Mouse (Mus musculus): Measurements from ENCODE around the gene Gm17490. TPM values are rescaled to one million over a fixed set of nuclear protein-coding genes. Genes with fewer than 3 reads are reported as not detected.
"Not testable (repeated sequence)": the region's sequence is repeated elsewhere in the genome, so short reads cannot be mapped to it uniquely, and the experiment has no call there.

Gene Gm17490
- polyA plus RNA-seq, 1 experiment from 2014 or later = not detected

- ATAC-seq (replicated peaks) = no peak
- Histone ChIP-seq H3K27ac (replicated peaks) (no peak overlapping the region), H3K4me2 (replicated peaks) (no peak overlapping the region), H3K9ac (replicated peaks) (no peak overlapping the region), H3K9me3 (no peaks in the 10 kb centered on the region), H3K27me3 (no peaks in the 10 kb centered on the region), H3K4me3 (no peak overlapping the region), H3K36me3 (no peaks in the 10 kb centered on the region), H3K4me1 (no peaks in the 10 kb centered on the region)
- 81% methylated on average over 2 of the region's 2 CpGs for WGBS
Measured at GRCm38 (mm10) chr2:11619598-11619997, 6.5 kb downstream of the Gm17490 start.

GRCm38 (mm10) chr2:11616846-11617245 is 9.2 kb downstream of the Gm17490 start:
- WGBS = 91% methylated on average over 9 of the region's 9 CpGs
- H3K9me3 ChIP-seq = no peaks in the 10 kb centered on the region
- no peak overlapping the region for H3K27ac ChIP-seq (replicated peaks)
- no peak overlapping the region for H3K9ac ChIP-seq (replicated peaks)
- H3K4me1 ChIP-seq = no peaks in the 10 kb centered on the region
- no peak overlapping the region for H3K4me3 ChIP-seq
- no peak for ATAC-seq (replicated peaks)
- H3K36me3 ChIP-seq = no peaks in the 10 kb centered on the region
- H3K27me3 ChIP-seq = no peaks in the 10 kb centered on the region
- H3K4me2 ChIP-seq (replicated peaks) = no peak overlapping the region

GRCm38 (mm10) chr2:11612939-11613338 is 13.1 kb downstream of the Gm17490 start:
- not testable (repeated sequence) for ATAC-seq (replicated peaks); H3K36me3 ChIP-seq; H3K4me2 ChIP-seq (replicated peaks); H3K9ac ChIP-seq (replicated peaks); H3K4me3 ChIP-seq; H3K27me3 ChIP-seq; H3K4me1 ChIP-seq; H3K9me3 ChIP-seq; H3K27ac ChIP-seq (replicated peaks)
- 92% methylated on average over 6 of the region's 6 CpGs for WGBS

GRCm38 (mm10) chr2:11606718-11607117 is 19.3 kb downstream of the Gm17490 start:
- not testable (repeated sequence) for H3K27me3 ChIP-seq; H3K4me1 ChIP-seq; H3K9me3 ChIP-seq; H3K36me3 ChIP-seq; H3K27ac ChIP-seq (replicated peaks); H3K4me3 ChIP-seq; H3K9ac ChIP-seq (replicated peaks); ATAC-seq (replicated peaks); H3K4me2 ChIP-seq (replicated peaks)
- WGBS = 84% methylated on average over 4 of the region's 4 CpGs

- no peak overlapping the region for H3K4me3 ChIP-seq
- H3K27ac ChIP-seq (replicated peaks) = no peak overlapping the region
- H3K4me1 ChIP-seq = peaks cover 13% of the 10 kb centered on the region
- peaks cover 8% of the 10 kb centered on the region; the same call in 1 of the 2 replicates for H3K36me3 ChIP-seq
- no peak overlapping the region for H3K4me2 ChIP-seq (replicated peaks)
- ATAC-seq (replicated peaks) = no peak
- H3K9me3 ChIP-seq = no peaks in the 10 kb centered on the region
- H3K9ac ChIP-seq (replicated peaks) = no peak overlapping the region
- no peaks in the 10 kb centered on the region for H3K27me3 ChIP-seq
Measured at GRCm38 (mm10) chr2:11604911-11605310, 21.2 kb downstream of the Gm17490 start.

- 89% methylated on average over 5 of the region's 5 CpGs for WGBS
- Histone ChIP-seq H3K36me3 (peaks cover 11% of the 10 kb centered on the region; the same call in 1 of the 2 replicates), H3K4me1 (peaks cover 13% of the 10 kb centered on the region), H3K9ac (replicated peaks) (peak within 1 kb of the TSS; percentile 96), H3K4me3 (peak within 1 kb of the TSS; percentile 89), H3K9me3 (no peaks in the 10 kb centered on the region), H3K4me2 (replicated peaks) (peak within 1 kb of the TSS; percentile 58), H3K27ac (replicated peaks) (peak within 1 kb of the TSS; percentile 65), H3K27me3 (no peaks in the 10 kb centered on the region)
- no peak for ATAC-seq (replicated peaks)
Measured at GRCm38 (mm10) chr2:11604053-11604452, 22.0 kb downstream of the Gm17490 start, which contains the start of gene Rbm17. TSS of gene Rbm17 (minus strand) at chr2:11604153.

GRCm38 (mm10) chr2:11602506-11603489 is 23.3 kb downstream of the Gm17490 start:
- peaks cover 13% of the 10 kb centered on the region for H3K4me1 ChIP-seq
- peak overlapping the region; percentile 58 for H3K4me2 ChIP-seq (replicated peaks)
- under 1% methylated on average over 78 of the region's 78 CpGs for WGBS
- H3K27ac ChIP-seq (replicated peaks) = peak overlapping the region; percentile 65
- no peaks in the 10 kb centered on the region for H3K9me3 ChIP-seq
- H3K36me3 ChIP-seq = peaks cover 21% of the 10 kb centered on the region
- H3K9ac ChIP-seq (replicated peaks) = peak overlapping the region; percentile 96
- no peaks in the 10 kb centered on the region for H3K27me3 ChIP-seq
- peak overlapping the region; percentile 89 for H3K4me3 ChIP-seq
- ATAC-seq (replicated peaks) = peak; percentile 100

GRCm38 (mm10) chr2:11601795-11602194 is 24.3 kb downstream of the Gm17490 start:
- peaks cover 13% of the 10 kb centered on the region for H3K4me1 ChIP-seq
- no peaks in the 10 kb centered on the region for H3K27me3 ChIP-seq
- H3K9ac ChIP-seq (replicated peaks) = peak overlapping the region; percentile 96
- peak overlapping the region; percentile 89 for H3K4me3 ChIP-seq
- H3K4me2 ChIP-seq (replicated peaks) = peak overlapping the region; percentile 58
- peaks cover 31% of the 10 kb centered on the region for H3K36me3 ChIP-seq
- no peaks in the 10 kb centered on the region for H3K9me3 ChIP-seq
- no peak overlapping the region for H3K27ac ChIP-seq (replicated peaks)
- ATAC-seq (replicated peaks) = no peak
- WGBS = 84% methylated on average over 6 of the region's 6 CpGs

GRCm38 (mm10) chr2:11597906-11598305 is 28.2 kb downstream of the Gm17490 start:
- no peak overlapping the region for H3K4me3 ChIP-seq
- no peak for ATAC-seq (replicated peaks)
- no peak overlapping the region for H3K27ac ChIP-seq (replicated peaks)
- peaks cover 13% of the 10 kb centered on the region for H3K4me1 ChIP-seq
- no peak overlapping the region for H3K4me2 ChIP-seq (replicated peaks)
- no peaks in the 10 kb centered on the region for H3K9me3 ChIP-seq
- no peaks in the 10 kb centered on the region for H3K27me3 ChIP-seq
- H3K9ac ChIP-seq (replicated peaks) = no peak overlapping the region
- WGBS = 97% methylated on average over 7 of the region's 7 CpGs
- H3K36me3 ChIP-seq = peaks cover 62% of the 10 kb centered on the region

GRCm38 (mm10) chr2:11596690-11597089 is 29.4 kb downstream of the Gm17490 start:
- Histone ChIP-seq H3K4me1 (peaks cover 5% of the 10 kb centered on the region), H3K4me3 (no peak overlapping the region), H3K9me3 (no peaks in the 10 kb centered on the region), H3K36me3 (peaks cover 74% of the 10 kb centered on the region), H3K4me2 (replicated peaks) (no peak overlapping the region), H3K27ac (replicated peaks) (no peak overlapping the region), H3K9ac (replicated peaks) (no peak overlapping the region), H3K27me3 (no peaks in the 10 kb centered on the region)
- ATAC-seq (replicated peaks) = no peak
- WGBS = 86% methylated on average over 2 of the region's 2 CpGs

GRCm38 (mm10) chr2:11587996-11588395 is 38.1 kb downstream of the Gm17490 start:
- ATAC-seq (replicated peaks) = no peak
- no peaks in the 10 kb centered on the region for H3K9me3 ChIP-seq
- WGBS = 97% methylated on average over 4 of the region's 4 CpGs

GRCm38 (mm10) chr2:11579399-11579798 is 46.7 kb downstream of the Gm17490 start:
- no peak for ATAC-seq (replicated peaks)
- no peak overlapping the region for H3K27ac ChIP-seq (replicated peaks)
- 95% methylated on average over 4 of the region's 4 CpGs for WGBS
- no peaks in the 10 kb centered on the region for H3K9me3 ChIP-seq
- H3K4me3 ChIP-seq = no peak overlapping the region
- no peaks in the 10 kb centered on the region for H3K4me1 ChIP-seq
- no peaks in the 10 kb centered on the region for H3K27me3 ChIP-seq
- no peak overlapping the region for H3K9ac ChIP-seq (replicated peaks)
- peaks cover 21% of the 10 kb centered on the region for H3K36me3 ChIP-seq
- H3K4me2 ChIP-seq (replicated peaks) = no peak overlapping the region

More at GRCm38 (mm10) chr2:11587996-11588395, 38.1 kb downstream of the Gm17490 start:
- peaks cover 97% of the 10 kb centered on the region for H3K36me3 ChIP-seq
- H3K9ac ChIP-seq (replicated peaks) = no peak overlapping the region
- no peaks in the 10 kb centered on the region for H3K4me1 ChIP-seq
- H3K27ac ChIP-seq (replicated peaks) = no peak overlapping the region
- no peaks in the 10 kb centered on the region for H3K27me3 ChIP-seq
- no peak overlapping the region for H3K4me2 ChIP-seq (replicated peaks)
- H3K4me3 ChIP-seq = no peak overlapping the region
